Mouse (Mus musculus) CH12.LX (cell line): ENCODE measurements around the gene Tor1a.

Source experiments
- CHD1 ChIP-seq: IDR thresholded peaks from 2 replicates; pipeline ENCODE4 v1.6.1; 2012; ENCODE audit warnings: low read depth, low read length, improper control_type of control experiment, inconsistent platforms
- CTCF ChIP-seq, 2 experiments: IDR thresholded peaks in 1 of 2; conservative IDR thresholded peaks in 1 of 2; 2 replicates each; pipeline ENCODE4 v1.5.1; 2011 to 2012; ENCODE audit warnings: low read depth in 2 of 2, low read length in 2 of 2, improper control_type of control experiment in 1 of 2, inconsistent platforms in 1 of 2, mild to moderate bottlenecking in 1 of 2, moderate library complexity in 1 of 2
- EP300 ChIP-seq: IDR thresholded peaks from 2 replicates; pipeline ENCODE4 v1.6.1; 2011; ENCODE audit warnings: low read length, improper control_type of control experiment
- POLR2A ChIP-seq: IDR thresholded peaks from 2 replicates; pipeline ENCODE4 v1.6.1; 2011; ENCODE audit warnings: low read depth, mild to moderate bottlenecking, improper control_type of control experiment, low read length
- SIN3A ChIP-seq: IDR thresholded peaks from 2 replicates; pipeline ENCODE4 v1.6.1; 2012; ENCODE audit warnings: low read length, improper control_type of control experiment, inconsistent platforms
- ZMIZ1 ChIP-seq: IDR thresholded peaks from 2 replicates; pipeline ENCODE4 v1.6.1; 2012; ENCODE audit warnings: low read depth, mild to moderate bottlenecking, inconsistent platforms, low read length, improper control_type of control experiment
- ZNF384 ChIP-seq: IDR thresholded peaks from 2 replicates; pipeline ENCODE4 v1.6.1; 2012; ENCODE audit warnings: low read depth, low read length, improper control_type of control experiment, inconsistent platforms

DNA sequence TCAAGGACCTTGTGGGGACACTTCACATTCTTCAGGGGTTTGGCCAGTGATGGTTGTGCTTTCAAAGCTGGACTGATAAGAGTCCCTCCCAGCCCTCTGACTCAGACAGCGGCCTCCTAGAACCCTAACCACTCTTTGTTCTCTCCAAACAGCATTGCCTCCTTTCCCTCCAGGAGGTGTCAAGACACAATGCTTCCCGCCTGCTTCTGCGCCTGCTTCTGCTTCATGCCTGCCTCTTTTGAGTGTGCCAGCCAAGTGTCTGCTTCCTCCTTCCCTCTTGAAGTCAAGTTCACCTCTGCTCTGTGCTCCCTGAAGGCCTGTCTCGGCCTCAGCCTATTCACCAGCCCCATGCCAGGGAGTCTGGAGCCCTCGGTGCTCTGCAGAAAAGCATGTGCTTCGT lies 49.6 kb downstream of the Tor1a start:
- TF ChIP-seq CHD1 (no peak), ZNF384 (no peak), SIN3A (no peak), POLR2A (no peak), EP300 (no peak), ZMIZ1 (no peak), CTCF (conservative IDR thresholded peaks at IDR 0.05 in 1 of 2, IDR thresholded peaks at IDR 0.05 in 1 of 2; ENCODE audit: low read depth in 2 of 2, low read length in 2 of 2) (no peak)
